Mouse (Mus musculus): ENCODE measurements around the gene Antxr1. TPM values are rescaled to one million over a fixed set of nuclear protein-coding genes. Genes with fewer than 3 reads are reported as not detected.

The Antxr1 gene
- polyA plus RNA-seq, 1 experiment from 2014 or later: 2.7 TPM

- 86% methylated on average over 7 of the region's 7 CpGs for WGBS
- Histone ChIP-seq H3K27ac (ENCODE audit: low read length) (no peak overlapping the region), H3K4me1 (ENCODE audit: control insufficient read depth, insufficient read depth, low read length) (no peaks in the 10 kb centered on the region; the same call in 1 of the 2 replicates), H3K9me3 (replicated peaks; ENCODE audit: control insufficient read depth, low read length, poor library complexity, severe bottlenecking) (no peaks in the 10 kb centered on the region), H3K4me3 (ENCODE audit: low read depth, low read length) (no peak overlapping the region), H3K27me3 (ENCODE audit: control insufficient read depth, insufficient read depth, low read depth, low read length) (no peaks in the 10 kb centered on the region), H3K4me2 (ENCODE audit: low read length) (no peak overlapping the region), H3K36me3 (ENCODE audit: control insufficient read depth, insufficient read depth, low read length) (no peaks in the 10 kb centered on the region), H3K9ac (ENCODE audit: low read depth, low read length) (no peak overlapping the region)
- no peak for ATAC-seq
Measured at GRCm38 (mm10) chr6:87121961-87122360, 213.7 kb downstream of the Antxr1 start.

- H3K27ac ChIP-seq (ENCODE audit: low read length): no peak overlapping the region
- no peaks in the 10 kb centered on the region for H3K36me3 ChIP-seq (ENCODE audit: control insufficient read depth, insufficient read depth, low read length)
- ATAC-seq: no peak
- no peaks in the 10 kb centered on the region for H3K27me3 ChIP-seq (ENCODE audit: control insufficient read depth, insufficient read depth, low read depth, low read length)
- H3K4me1 ChIP-seq (ENCODE audit: control insufficient read depth, insufficient read depth, low read length): no peaks in the 10 kb centered on the region
- WGBS: 88% methylated on average over 6 of the region's 6 CpGs
- H3K9ac ChIP-seq (ENCODE audit: low read depth, low read length): no peak overlapping the region
- no peak overlapping the region for H3K4me2 ChIP-seq (ENCODE audit: low read length)
- no peak overlapping the region for H3K4me3 ChIP-seq (ENCODE audit: low read depth, low read length)
- H3K9me3 ChIP-seq (replicated peaks; ENCODE audit: control insufficient read depth, low read length, poor library complexity, severe bottlenecking): no peaks in the 10 kb centered on the region
Measured at GRCm38 (mm10) chr6:87120661-87121060, 215.0 kb downstream of the Antxr1 start.

- no peak overlapping the region for H3K4me3 ChIP-seq (ENCODE audit: low read depth, low read length)
- WGBS: 93% methylated on average over 4 of the region's 4 CpGs
- no peak overlapping the region for H3K4me2 ChIP-seq (ENCODE audit: low read length)
- H3K27me3 ChIP-seq (ENCODE audit: control insufficient read depth, insufficient read depth, low read depth, low read length): no peaks in the 10 kb centered on the region
- no peaks in the 10 kb centered on the region for H3K4me1 ChIP-seq (ENCODE audit: control insufficient read depth, insufficient read depth, low read length)
- no peak for ATAC-seq
- H3K9me3 ChIP-seq (replicated peaks; ENCODE audit: control insufficient read depth, low read length, poor library complexity, severe bottlenecking): no peaks in the 10 kb centered on the region
- H3K36me3 ChIP-seq (ENCODE audit: control insufficient read depth, insufficient read depth, low read length): no peaks in the 10 kb centered on the region
- H3K27ac ChIP-seq (ENCODE audit: low read length): no peak overlapping the region
- H3K9ac ChIP-seq (ENCODE audit: low read depth, low read length): no peak overlapping the region
Measured at GRCm38 (mm10) chr6:87119975-87120374, 215.6 kb downstream of the Antxr1 start.

- H3K4me1 ChIP-seq (ENCODE audit: control insufficient read depth, insufficient read depth, low read length): no peaks in the 10 kb centered on the region
- WGBS: 90% methylated on average over 20 of the region's 20 CpGs
- H3K4me2 ChIP-seq (ENCODE audit: low read length): no peak overlapping the region
- no peaks in the 10 kb centered on the region for H3K36me3 ChIP-seq (ENCODE audit: control insufficient read depth, insufficient read depth, low read length)
- ATAC-seq: no peak
- no peak overlapping the region for H3K9ac ChIP-seq (ENCODE audit: low read depth, low read length)
- no peaks in the 10 kb centered on the region for H3K9me3 ChIP-seq (replicated peaks; ENCODE audit: control insufficient read depth, low read length, poor library complexity, severe bottlenecking)
- H3K27ac ChIP-seq (ENCODE audit: low read length): no peak overlapping the region
- H3K27me3 ChIP-seq (ENCODE audit: control insufficient read depth, insufficient read depth, low read depth, low read length): no peaks in the 10 kb centered on the region
- H3K4me3 ChIP-seq (ENCODE audit: low read depth, low read length): no peak overlapping the region
Measured at GRCm38 (mm10) chr6:87119066-87119837, 216.4 kb downstream of the Antxr1 start.

GRCm38 (mm10) chr6:87116596-87116995, 219.0 kb downstream of the Antxr1 start:
- Histone ChIP-seq H3K27ac (ENCODE audit: low read length) (no peak overlapping the region), H3K27me3 (ENCODE audit: control insufficient read depth, insufficient read depth, low read depth, low read length) (no peaks in the 10 kb centered on the region), H3K36me3 (ENCODE audit: control insufficient read depth, insufficient read depth, low read length) (no peaks in the 10 kb centered on the region), H3K4me2 (ENCODE audit: low read length) (no peak overlapping the region), H3K9ac (ENCODE audit: low read depth, low read length) (no peak overlapping the region), H3K4me3 (ENCODE audit: low read depth, low read length) (no peak overlapping the region), H3K4me1 (ENCODE audit: control insufficient read depth, insufficient read depth, low read length) (no peaks in the 10 kb centered on the region), H3K9me3 (replicated peaks; ENCODE audit: control insufficient read depth, low read length, poor library complexity, severe bottlenecking) (no peaks in the 10 kb centered on the region)
- no peak for ATAC-seq
- WGBS: 82% methylated on average over 7 of the region's 7 CpGs

- Histone ChIP-seq H3K36me3 (ENCODE audit: control insufficient read depth, insufficient read depth, low read length) (no peaks in the 10 kb centered on the region), H3K9me3 (replicated peaks; ENCODE audit: control insufficient read depth, low read length, poor library complexity, severe bottlenecking) (no peaks in the 10 kb centered on the region), H3K4me2 (ENCODE audit: low read length) (no peak overlapping the region), H3K4me3 (ENCODE audit: low read depth, low read length) (no peak overlapping the region), H3K9ac (ENCODE audit: low read depth, low read length) (no peak overlapping the region), H3K4me1 (ENCODE audit: control insufficient read depth, insufficient read depth, low read length) (no peaks in the 10 kb centered on the region), H3K27ac (ENCODE audit: low read length) (no peak overlapping the region), H3K27me3 (ENCODE audit: control insufficient read depth, insufficient read depth, low read depth, low read length) (no peaks in the 10 kb centered on the region)
- no peak for ATAC-seq
- WGBS: 80% methylated on average over 2 of the region's 2 CpGs
Measured at GRCm38 (mm10) chr6:87115981-87116380, 219.6 kb downstream of the Antxr1 start.

GRCm38 (mm10) chr6:87112125-87112524, 223.5 kb downstream of the Antxr1 start:
- H3K4me2 ChIP-seq (ENCODE audit: low read length): no peak overlapping the region
- ATAC-seq: no peak
- H3K27me3 ChIP-seq (ENCODE audit: control insufficient read depth, insufficient read depth, low read depth, low read length): no peaks in the 10 kb centered on the region
- H3K36me3 ChIP-seq (ENCODE audit: control insufficient read depth, insufficient read depth, low read length): no peaks in the 10 kb centered on the region
- H3K9ac ChIP-seq (ENCODE audit: low read depth, low read length): no peak overlapping the region
- no peak overlapping the region for H3K27ac ChIP-seq (ENCODE audit: low read length)
- no peaks in the 10 kb centered on the region for H3K4me1 ChIP-seq (ENCODE audit: control insufficient read depth, insufficient read depth, low read length)
- H3K9me3 ChIP-seq (replicated peaks; ENCODE audit: control insufficient read depth, low read length, poor library complexity, severe bottlenecking): no peaks in the 10 kb centered on the region
- no peak overlapping the region for H3K4me3 ChIP-seq (ENCODE audit: low read depth, low read length)
- WGBS: 76% methylated on average over 6 of the region's 6 CpGs

GRCm38 (mm10) chr6:87111493-87111892, 224.1 kb downstream of the Antxr1 start:
- ATAC-seq: no peak
- WGBS: 90% methylated on average over 1 of the region's 1 CpGs

GRCm38 (mm10) chr6:87104123-87104796, 231.4 kb downstream of the Antxr1 start, which contains the start of gene D6Ertd527e:
Gene D6Ertd527e (plus strand): TSS chr6:87104746.
- H3K4me3 ChIP-seq (ENCODE audit: low read depth, low read length): no peak within 1 kb of the TSS
- peaks cover 8% of the 10 kb centered on the region for H3K4me1 ChIP-seq (ENCODE audit: control insufficient read depth, insufficient read depth, low read length)
- ATAC-seq: no peak
- H3K27ac ChIP-seq (ENCODE audit: low read length): no peak within 1 kb of the TSS
- H3K4me2 ChIP-seq (ENCODE audit: low read length): no peak within 1 kb of the TSS
- H3K27me3 ChIP-seq (ENCODE audit: control insufficient read depth, insufficient read depth, low read depth, low read length): no peaks in the 10 kb centered on the region
- no peaks in the 10 kb centered on the region for H3K36me3 ChIP-seq (ENCODE audit: control insufficient read depth, insufficient read depth, low read length)
- H3K9me3 ChIP-seq (replicated peaks; ENCODE audit: control insufficient read depth, low read length, poor library complexity, severe bottlenecking): no peaks in the 10 kb centered on the region
- no peak within 1 kb of the TSS for H3K9ac ChIP-seq (ENCODE audit: low read depth, low read length)
- 84% methylated on average over 11 of the region's 11 CpGs for WGBS

More at GRCm38 (mm10) chr6:87111493-87111892, 224.1 kb downstream of the Antxr1 start:
- Histone ChIP-seq H3K4me1 (ENCODE audit: control insufficient read depth, insufficient read depth, low read length) (no peaks in the 10 kb centered on the region), H3K27ac (ENCODE audit: low read length) (no peak overlapping the region), H3K9me3 (replicated peaks; ENCODE audit: control insufficient read depth, low read length, poor library complexity, severe bottlenecking) (no peaks in the 10 kb centered on the region), H3K9ac (ENCODE audit: low read depth, low read length) (no peak overlapping the region), H3K4me2 (ENCODE audit: low read length) (no peak overlapping the region), H3K36me3 (ENCODE audit: control insufficient read depth, insufficient read depth, low read length) (no peaks in the 10 kb centered on the region), H3K4me3 (ENCODE audit: low read depth, low read length) (no peak overlapping the region), H3K27me3 (ENCODE audit: control insufficient read depth, insufficient read depth, low read depth, low read length) (no peaks in the 10 kb centered on the region)
